Mouse (Mus musculus): Measurements from ENCODE around the gene Liph. TPM values are rescaled to one million over a fixed set of nuclear protein-coding genes. Genes with fewer than 3 reads are reported as not detected.

Gene Liph
- polyA plus RNA-seq (2012; rRNA removed), result 0.50 and 0.85 TPM in 2 replicates

DNA sequence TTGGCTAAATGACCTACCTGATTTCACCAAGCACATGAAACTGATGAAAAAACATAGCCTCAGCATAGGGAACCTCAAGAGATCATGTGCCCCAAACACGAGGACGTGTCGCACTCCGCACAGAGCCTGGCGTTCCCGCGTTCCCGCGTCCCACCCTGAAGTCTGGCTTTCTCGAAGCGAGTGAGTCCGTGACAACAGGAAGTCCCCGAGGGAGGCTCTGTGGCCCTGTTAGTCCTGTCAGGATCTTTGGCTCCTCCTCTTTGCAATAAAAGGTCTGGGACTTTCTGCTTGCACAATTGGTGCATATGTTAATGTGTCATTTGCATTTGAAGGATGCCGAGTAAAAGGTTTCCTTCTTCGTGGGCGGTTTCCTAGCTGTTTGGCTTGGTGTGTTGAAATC lies at the start of gene Liph:
Gene Liph (minus strand): TSS at position 360 of the 400 bp plus-strand sequence.

DNA sequence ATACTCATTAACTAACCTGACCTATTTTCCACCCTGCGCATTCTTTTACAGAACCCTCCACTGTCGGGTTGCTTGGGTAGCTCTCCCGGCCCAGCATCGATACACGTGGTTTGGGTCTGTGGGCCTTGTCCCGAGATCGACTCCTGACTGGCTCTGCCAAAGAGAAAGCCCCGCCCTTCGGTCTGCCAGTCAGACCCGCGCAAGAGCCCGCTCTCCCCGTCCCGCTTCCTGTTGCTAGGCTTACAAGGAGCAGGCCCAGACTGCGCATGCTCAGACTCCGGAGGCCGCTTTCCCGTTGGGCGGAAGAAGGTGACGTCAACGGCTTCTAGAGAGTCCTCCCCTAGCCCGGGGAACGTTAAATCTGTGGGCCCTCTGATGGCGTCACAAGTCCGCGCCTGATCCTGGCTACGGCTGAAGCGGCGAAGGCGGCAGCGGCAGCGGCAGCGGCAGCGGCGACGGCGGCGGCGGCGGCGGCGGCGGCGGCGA lies 13.7 kb upstream of the Liph start, which contains the start of gene Senp2:
Gene Senp2 (plus strand): TSS at position 386 of the 486 bp plus-strand sequence.

DNA sequence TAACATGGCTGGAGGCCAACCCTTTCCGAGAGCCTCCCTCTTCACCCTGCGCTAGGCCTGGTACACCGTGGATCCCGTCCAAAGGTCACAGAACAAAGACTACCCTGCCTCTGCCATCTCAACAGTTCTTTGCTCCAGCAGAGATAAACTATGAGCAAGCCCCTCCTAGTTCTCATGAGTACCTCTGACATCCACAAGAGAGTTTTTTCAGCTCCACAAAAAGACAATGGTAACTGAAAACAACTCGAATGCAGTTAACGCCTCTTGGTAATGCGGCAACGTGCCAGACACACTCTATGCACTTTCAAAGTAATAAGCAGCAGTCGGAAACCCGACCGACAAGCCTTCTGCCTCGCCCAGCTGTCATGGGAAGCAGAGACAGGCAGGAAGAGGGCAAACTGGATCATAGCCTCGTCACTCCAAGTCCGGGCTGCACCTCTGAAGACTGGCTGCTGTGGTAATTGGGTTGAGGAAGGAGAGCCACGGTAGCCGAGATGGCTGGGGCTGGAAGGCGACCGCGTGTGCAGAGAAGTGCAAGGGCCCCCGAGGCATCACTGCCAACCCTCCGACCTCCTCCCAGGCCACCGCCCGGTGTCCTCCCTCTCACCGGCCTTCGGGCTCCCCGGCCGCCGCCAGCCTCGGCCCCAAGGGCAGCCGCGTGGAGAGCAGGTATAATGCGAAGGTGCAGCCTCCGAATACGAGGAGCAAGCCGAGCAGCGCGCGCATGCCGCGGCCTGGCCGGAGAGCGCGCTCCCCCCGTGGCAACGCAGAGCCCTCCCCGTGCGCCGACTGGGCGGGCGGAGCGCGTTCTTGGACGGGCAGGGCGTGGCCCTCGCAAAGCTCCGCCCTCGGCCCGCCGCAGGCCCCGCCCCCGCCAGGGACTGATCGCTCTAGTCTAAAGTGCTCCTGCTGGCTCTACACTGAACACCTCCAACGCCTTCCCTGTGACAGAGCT lies 48.4 kb downstream of the Liph start, which contains the start of gene Tmem41a:
Gene Tmem41a (minus strand): TSS at position 792 of the 955 bp plus-strand sequence.

Other genes starting within 250 kb of the Liph start
- 1.9 and 2.5 TPM in 2 replicates for gene Ehhadh, start 207.9 kb downstream of the Liph start, polyA plus RNA-seq (2012; rRNA removed)
- gene Map3k13, start 201.3 kb downstream of the Liph start, polyA plus RNA-seq (2012; rRNA removed), result 0.75 and 0.83 TPM in 2 replicates
- 11.9 and 13.8 TPM in 2 replicates for gene Tmem41a, start 48.1 kb downstream of the Liph start, polyA plus RNA-seq (2012; rRNA removed)
- 4.7 and 6.6 TPM in 2 replicates for gene Senp2, start 13.8 kb upstream of the Liph start, polyA plus RNA-seq (2012; rRNA removed)
- 3.4 and 4.6 TPM in 2 replicates for gene Igf2bp2, start 167.6 kb upstream of the Liph start, polyA plus RNA-seq (2012; rRNA removed)